Mouse (Mus musculus) left cerebral cortex, postnatal 4 days (tissue): ENCODE measurements around the gene Gadd45b. TPM values are rescaled to one million over a fixed set of nuclear protein-coding genes. Genes with fewer than 3 reads are reported as not detected.
A peak's percentile ranks its signal among the peaks of the same experiment; 100 is the strongest.

Experiments
- DNase-seq: peaks from one replicate; pipeline ENCODE4 v3.0.0-alpha.2; 2022
- intact Hi-C: fragments of 180-260 bp; cut with DNase I; formaldehyde crosslinking; loops from one replicate; pipeline ENCODE4 v1.15.1; 2025
- total RNA-seq, 2 experiments: library from RNA; stranded (reverse); gene quantifications; 2 replicates each; pipeline ENCODE4 v1.2.3; 2021

Gadd45b gene
- total RNA-seq, 2 experiments from 2014 or later = 5.3 to 6.2 TPM

GRCm38 (mm10) chr10:80954415-80954814 lies 24.5 kb downstream of the Gadd45b start:
- intact Hi-C loops = no loop called here
- no peak for DNase-seq

- intact Hi-C loops = no loop called here
- DNase-seq = no peak
Measured at GRCm38 (mm10) chr10:80954843-80955242, 25.0 kb downstream of the Gadd45b start.

GRCm38 (mm10) chr10:80955536-80955935 lies 25.7 kb downstream of the Gadd45b start:
- intact Hi-C loops = no loop called here
- DNase-seq = peak; percentile 64

- no peak for DNase-seq
- intact Hi-C loops = no loop called here
Measured at GRCm38 (mm10) chr10:80956385-80956784, 26.5 kb downstream of the Gadd45b start.

GRCm38 (mm10) chr10:80956901-80957300 lies 27.0 kb downstream of the Gadd45b start:
- DNase-seq = no peak
- intact Hi-C loops = no loop called here

GRCm38 (mm10) chr10:80957791-80958190 lies 27.9 kb downstream of the Gadd45b start:
- intact Hi-C loops = no loop called here
- DNase-seq = no peak

GRCm38 (mm10) chr10:80958979-80959637 lies 29.2 kb downstream of the Gadd45b start:
- intact Hi-C loops = no loop called here
- no peak for DNase-seq

- intact Hi-C loops = no loop called here
- no peak for DNase-seq
Measured at GRCm38 (mm10) chr10:80960551-80961508, 31.0 kb downstream of the Gadd45b start.

- intact Hi-C loops = no loop called here
Measured at GRCm38 (mm10) chr10:80962051-80962472, 32.2 kb downstream of the Gadd45b start.

GRCm38 (mm10) chr10:80962585-80962984 lies 32.7 kb downstream of the Gadd45b start:
- intact Hi-C loops = no loop called here
- no peak for DNase-seq

More at GRCm38 (mm10) chr10:80962051-80962472, 32.2 kb downstream of the Gadd45b start:
- DNase-seq = no peak

GRCm38 (mm10) chr10:80963031-80963975 lies 33.4 kb downstream of the Gadd45b start:
- intact Hi-C loops = no loop called here
- DNase-seq = no peak

GRCm38 (mm10) chr10:80966296-80966695 lies 36.4 kb downstream of the Gadd45b start:
- no peak for DNase-seq
- intact Hi-C loops = no loop called here

GRCm38 (mm10) chr10:80967101-80967656 lies 37.3 kb downstream of the Gadd45b start:
- DNase-seq = peak; percentile 48
- intact Hi-C loops = no loop called here

- intact Hi-C loops = no loop called here
Measured at GRCm38 (mm10) chr10:80968106-80968505, 38.2 kb downstream of the Gadd45b start.

GRCm38 (mm10) chr10:80969298-80969697 lies 39.4 kb downstream of the Gadd45b start:
- no peak for DNase-seq
- intact Hi-C loops = no loop called here

More at GRCm38 (mm10) chr10:80968106-80968505, 38.2 kb downstream of the Gadd45b start:
- DNase-seq = no peak

GRCm38 (mm10) chr10:80970159-80970558 lies 40.3 kb downstream of the Gadd45b start:
- intact Hi-C loops = no loop called here
- DNase-seq = no peak

- DNase-seq = no peak
Measured at GRCm38 (mm10) chr10:80971533-80971932, 41.7 kb downstream of the Gadd45b start.

GRCm38 (mm10) chr10:80972071-80972987 lies 42.5 kb downstream of the Gadd45b start:
- intact Hi-C loops = no loop called here
- peak; percentile 92 for DNase-seq

More at GRCm38 (mm10) chr10:80971533-80971932, 41.7 kb downstream of the Gadd45b start:
- intact Hi-C loops = no loop called here

GRCm38 (mm10) chr10:80973722-80974121 lies 43.8 kb downstream of the Gadd45b start:
- no peak for DNase-seq
- intact Hi-C loops = no loop called here
